Mouse (Mus musculus): ENCODE results near the gene Hinfp.
"Not testable (repeated sequence)": the region's sequence is repeated elsewhere in the genome, so short reads cannot be mapped to it uniquely, and the experiment has no call there.

The Hinfp gene

GRCm38 (mm10) chr9:44305466-44306079 lies at the start of gene Hinfp:
Gene Hinfp (minus strand): TSS chr9:44305671.
- peak; percentile 98 for DNase-seq (ENCODE audit: low read depth)

- DNase-seq (ENCODE audit: low read depth), result no peak
These were observed 47.7 kb upstream of the Hinfp start for GRCm38 (mm10) chr9:44353142-44353541.

- no peak for DNase-seq (ENCODE audit: low read depth)
These were observed 46.9 kb upstream of the Hinfp start for GRCm38 (mm10) chr9:44352337-44352736.

GRCm38 (mm10) chr9:44351396-44351795 lies 45.9 kb upstream of the Hinfp start:
- no peak for DNase-seq (ENCODE audit: low read depth)

- no peak for DNase-seq (ENCODE audit: low read depth)
These were observed 43.1 kb upstream of the Hinfp start for GRCm38 (mm10) chr9:44348546-44348945.

- no peak for DNase-seq (ENCODE audit: low read depth)
These were observed 42.1 kb upstream of the Hinfp start for GRCm38 (mm10) chr9:44347621-44348020.

GRCm38 (mm10) chr9:44347166-44347565 lies 41.7 kb upstream of the Hinfp start:
- no peak for DNase-seq (ENCODE audit: low read depth)

GRCm38 (mm10) chr9:44345570-44346433 lies 40.3 kb upstream of the Hinfp start:
- no peak for DNase-seq (ENCODE audit: low read depth)

GRCm38 (mm10) chr9:44343781-44344421 lies 38.4 kb upstream of the Hinfp start, which contains the start of gene Hmbs:
Gene Hmbs (minus strand): TSS chr9:44344228.
- peak; percentile 92 for DNase-seq (ENCODE audit: low read depth)

GRCm38 (mm10) chr9:44343290-44343689 lies 37.8 kb upstream of the Hinfp start:
- peak; percentile 36 for DNase-seq (ENCODE audit: low read depth)

- no peak for DNase-seq (ENCODE audit: low read depth)
These were observed 37.1 kb upstream of the Hinfp start for GRCm38 (mm10) chr9:44342605-44343004.

- no peak for DNase-seq (ENCODE audit: low read depth)
These were observed 36.7 kb upstream of the Hinfp start for GRCm38 (mm10) chr9:44342173-44342572.

GRCm38 (mm10) chr9:44341487-44341886 lies 36.0 kb upstream of the Hinfp start:
- no peak for DNase-seq (ENCODE audit: low read depth)

- no peak for DNase-seq (ENCODE audit: low read depth)
These were observed 33.1 kb upstream of the Hinfp start for GRCm38 (mm10) chr9:44338574-44338973.

GRCm38 (mm10) chr9:44337436-44338169 lies 32.1 kb upstream of the Hinfp start:
- no peak for DNase-seq (ENCODE audit: low read depth)

- no peak for DNase-seq (ENCODE audit: low read depth)
These were observed 31.5 kb upstream of the Hinfp start for GRCm38 (mm10) chr9:44336964-44337363.

GRCm38 (mm10) chr9:44336513-44336912 lies 31.0 kb upstream of the Hinfp start:
- not testable (repeated sequence) for DNase-seq (ENCODE audit: low read depth)

- no peak for DNase-seq (ENCODE audit: low read depth)
These were observed 30.6 kb upstream of the Hinfp start for GRCm38 (mm10) chr9:44336093-44336406.

- no peak for DNase-seq (ENCODE audit: low read depth)
These were observed 30.0 kb upstream of the Hinfp start for GRCm38 (mm10) chr9:44335331-44336092.

- peak; percentile 97 for DNase-seq (ENCODE audit: low read depth)
These were observed 29.2 kb upstream of the Hinfp start, which contains the start of gene H2afx for GRCm38 (mm10) chr9:44334396-44335330. Gene H2afx (plus strand): TSS chr9:44334694.

Measured in NIH3T3 (cell line).